ENCODE assay signal across 23 mouse cellular contexts in the genomic region with DNA sequence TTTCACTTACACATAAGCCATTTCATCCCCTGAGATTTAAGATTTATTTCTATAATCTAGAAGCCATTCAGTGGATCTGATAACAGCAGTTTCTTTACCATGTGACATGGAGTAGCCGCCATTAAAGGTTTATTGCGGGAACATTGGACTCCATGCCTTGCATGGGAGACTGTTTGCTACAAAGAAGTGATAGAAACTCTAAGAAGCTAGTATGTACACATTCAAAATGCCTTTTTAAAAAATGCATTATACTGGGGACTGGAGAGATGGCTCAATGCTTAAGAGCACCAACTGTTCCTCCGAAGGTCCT. TPM values are rescaled to one million over a fixed set of nuclear protein-coding genes. Genes with fewer than 3 reads are reported as not detected.
DNase-seq lines count a peak whose midpoint lies in the region; ATAC-seq and TF ChIP-seq lines count a peak whose summit lies in the region.
"Had no signal": no experiment of that assay in that cellular context is flagged by ENCODE, and none has a peak within 500 bp of the region (broad histone marks: within the 10 kb centered on the region; RNA-seq: fewer than 3 reads in every experiment).

No protein-coding gene starts in this region.

- H3K27ac ChIP-seq in midbrain, embryonic 11.5 days (ENCODE audit: low read depth, low read length), result no peak overlapping the region
- H3K27ac ChIP-seq in midbrain, embryonic 16.5 days (ENCODE audit: low read length), result no peak overlapping the region
- no peak overlapping the region for H3K27ac ChIP-seq in intestine, embryonic 15.5 days
- no peak overlapping the region for H3K27ac ChIP-seq in intestine, postnatal 0 days (ENCODE audit: low read depth, low read length)
- H3K27ac ChIP-seq: embryonic facial prominence, embryonic 10.5 days; embryonic facial prominence, embryonic 12.5 days; forebrain, embryonic 13.5 days; forebrain, embryonic 15.5 days had no signal

- ATAC-seq in midbrain, embryonic 11.5 days (ENCODE audit: low FRiP score), result no peak
- ATAC-seq in midbrain, embryonic 16.5 days, result no peak
- peak; percentile 56 for ATAC-seq in intestine, embryonic 15.5 days
- peak; percentile 64 for ATAC-seq in intestine, postnatal 0 days
- ATAC-seq: activated CD4-positive, CD25-positive, alpha-beta regulatory T cell, adult 4 months; CD4-positive, CD25-positive, alpha-beta regulatory T cell, adult 4 months; forebrain, embryonic 13.5 days; forebrain, embryonic 15.5 days; Patski had no signal

- H3K36me3 ChIP-seq in midbrain, embryonic 11.5 days (ENCODE audit: control insufficient read depth, insufficient read depth, low read length), result no peaks in the 10 kb centered on the region
- H3K36me3 ChIP-seq in midbrain, embryonic 16.5 days (ENCODE audit: control insufficient read depth, insufficient read depth, low read length), result no peaks in the 10 kb centered on the region
- H3K36me3 ChIP-seq in intestine, embryonic 15.5 days, result no peaks in the 10 kb centered on the region
- H3K36me3 ChIP-seq in intestine, postnatal 0 days (ENCODE audit: control insufficient read depth, insufficient read depth), result no peaks in the 10 kb centered on the region
- H3K36me3 ChIP-seq: embryonic facial prominence, embryonic 10.5 days; embryonic facial prominence, embryonic 12.5 days; forebrain, embryonic 15.5 days; G1E had no signal

- no peak overlapping the region for H3K9ac ChIP-seq in midbrain, embryonic 11.5 days (ENCODE audit: low read length)
- H3K9ac ChIP-seq in midbrain, embryonic 16.5 days (ENCODE audit: low read depth, low read length), result no peak overlapping the region
- H3K9ac ChIP-seq in intestine, embryonic 15.5 days, result no peak overlapping the region
- H3K9ac ChIP-seq in intestine, postnatal 0 days (ENCODE audit: low read depth, low read length), result no peak overlapping the region
- H3K9ac ChIP-seq: embryonic facial prominence, embryonic 12.5 days; forebrain, embryonic 13.5 days; forebrain, embryonic 15.5 days had no signal

- H3K4me1 ChIP-seq in midbrain, embryonic 11.5 days (ENCODE audit: control insufficient read depth, insufficient read depth, low read length), result peaks cover 4% of the 10 kb centered on the region; the same call in 1 of the 2 replicates
- H3K4me1 ChIP-seq in midbrain, embryonic 16.5 days (ENCODE audit: control insufficient read depth, insufficient read depth, low read length), result no peaks in the 10 kb centered on the region
- no peaks in the 10 kb centered on the region for H3K4me1 ChIP-seq in intestine, embryonic 15.5 days (replicated peaks)
- no peaks in the 10 kb centered on the region for H3K4me1 ChIP-seq in intestine, postnatal 0 days (replicated peaks; ENCODE audit: control insufficient read depth, insufficient read depth, low read length)

- no peaks in the 10 kb centered on the region for H3K9me3 ChIP-seq in midbrain, embryonic 11.5 days (ENCODE audit: control insufficient read depth, low read length)
- H3K9me3 ChIP-seq in midbrain, embryonic 16.5 days (replicated peaks; ENCODE audit: control insufficient read depth, low read length, poor library complexity, severe bottlenecking), result no peaks in the 10 kb centered on the region
- H3K9me3 ChIP-seq in intestine, embryonic 15.5 days, result no peaks in the 10 kb centered on the region
- H3K9me3 ChIP-seq in intestine, postnatal 0 days (ENCODE audit: control insufficient read depth), result no peaks in the 10 kb centered on the region
- H3K9me3 ChIP-seq: embryonic facial prominence, embryonic 10.5 days; embryonic facial prominence, embryonic 12.5 days; forebrain, embryonic 13.5 days; forebrain, embryonic 15.5 days had no signal

- H3K27me3 ChIP-seq in midbrain, embryonic 11.5 days (ENCODE audit: control insufficient read depth, insufficient read depth, low read length), result no peaks in the 10 kb centered on the region
- no peaks in the 10 kb centered on the region for H3K27me3 ChIP-seq in midbrain, embryonic 16.5 days (ENCODE audit: control insufficient read depth, insufficient read depth, low read depth, low read length)
- no peaks in the 10 kb centered on the region for H3K27me3 ChIP-seq in intestine, embryonic 15.5 days (replicated peaks)
- no peaks in the 10 kb centered on the region for H3K27me3 ChIP-seq in intestine, postnatal 0 days (replicated peaks; ENCODE audit: control insufficient read depth, insufficient read depth, low read length)
- H3K27me3 ChIP-seq: CH12.LX; embryonic facial prominence, embryonic 12.5 days; forebrain, embryonic 13.5 days; forebrain, embryonic 15.5 days; Patski had no signal

- DNase-seq in midbrain, embryonic 11.5 days (ENCODE audit: low spot score, missing footprints), result peak; percentile 28
- no peak for DNase-seq in gastrocnemius, postnatal 10 days
- no peak for DNase-seq in B cell, adult 2 months
- DNase-seq: adrenal gland, adult 8-10 months; adrenal gland, postnatal 14 days; adrenal gland, postnatal 36 days; cerebellum, adult 11-12 months; cerebellum, adult 2 months; cerebellum, adult 9-10 months; cerebellum, postnatal 10 days; cerebellum, postnatal 25 days had no signal

- TF ChIP-seq CTCF in intestine, postnatal 0 days (IDR thresholded peaks at IDR 0.05; ENCODE audit: low read depth), result no peak

- WGBS in midbrain, embryonic 11.5 days, result 93% methylated on average over 3 of the region's 3 CpGs
- 86% methylated on average over 3 of the region's 3 CpGs for WGBS in midbrain, embryonic 16.5 days
- WGBS in intestine, embryonic 15.5 days, result 74% methylated on average over 3 of the region's 3 CpGs
- 63% methylated on average over 3 of the region's 3 CpGs for WGBS in intestine, postnatal 0 days

- H3K4me3 ChIP-seq in midbrain, embryonic 11.5 days (ENCODE audit: low read depth, low read length), result no peak overlapping the region
- no peak overlapping the region for H3K4me3 ChIP-seq in midbrain, embryonic 16.5 days (ENCODE audit: low read depth, low read length)
- no peak overlapping the region for H3K4me3 ChIP-seq in intestine, embryonic 15.5 days (replicated peaks)
- H3K4me3 ChIP-seq in intestine, postnatal 0 days (ENCODE audit: low read depth, low read length), result no peak overlapping the region
- H3K4me3 ChIP-seq: embryonic facial prominence, embryonic 10.5 days; embryonic facial prominence, embryonic 12.5 days; forebrain, embryonic 13.5 days; forebrain, embryonic 15.5 days had no signal

- H3K4me2 ChIP-seq in midbrain, embryonic 11.5 days, result no peak overlapping the region
- no peak overlapping the region for H3K4me2 ChIP-seq in midbrain, embryonic 16.5 days (ENCODE audit: low read length)
- H3K4me2 ChIP-seq in intestine, embryonic 15.5 days (replicated peaks), result no peak overlapping the region
- no peak overlapping the region for H3K4me2 ChIP-seq in intestine, postnatal 0 days (replicated peaks; ENCODE audit: low read depth)
- H3K4me2 ChIP-seq: embryonic facial prominence, embryonic 12.5 days; forebrain, embryonic 13.5 days; forebrain, embryonic 15.5 days had no signal

RNA-seq across cellular contexts. Expression of a gene that starts 57.2 kb away (rescaled TPM):
- polyA plus RNA-seq in midbrain, embryonic 11.5 days (2014; fragmentation: Nextera tagmentation; extraction: Ambion mirVana), result 6.0 and 7.8 TPM in 2 replicates
- 1.2 and 2.0 TPM in 2 replicates for polyA plus RNA-seq in midbrain, embryonic 16.5 days (2015; fragmentation: Nextera tagmentation; extraction: Ambion mirVana)
- polyA plus RNA-seq in intestine, embryonic 15.5 days (2015; fragmentation: Nextera tagmentation; extraction: Ambion mirVana), result 3.4 and 4.3 TPM in 2 replicates
- 4.2 and 4.7 TPM in 2 replicates for polyA plus RNA-seq in intestine, postnatal 0 days (2015; fragmentation: Nextera tagmentation; extraction: Ambion mirVana)
- total RNA-seq in gastrocnemius, postnatal 10 days (2021), result 10 to 100 TPM; 10.3 to 13.1 TPM
- polyA plus RNA-seq: activated CD4-positive, CD25-positive, alpha-beta regulatory T cell, adult 4 months; CD4-positive, CD25-positive, alpha-beta regulatory T cell, adult 4 months; G1E had no signal

Comparison
In these comparisons a context has a peak if more than half of its experiments do, and no peak if none do; other contexts are left out.
1. ATAC-seq: peak in intestine, embryonic 15.5 days (single experiment) and intestine, postnatal 0 days (single experiment); none in midbrain, embryonic 11.5 days (single experiment) and midbrain, embryonic 16.5 days (single experiment).